Mouse (Mus musculus) lung, adult 2 months (tissue): Measurements from ENCODE around the gene Stoml2. TPM values are rescaled to one million over a fixed set of nuclear protein-coding genes. Genes with fewer than 3 reads are reported as not detected.
"Not testable (repeated sequence)": the region's sequence is repeated elsewhere in the genome, so short reads cannot be mapped to it uniquely, and the experiment has no call there.

Experiments
- DNase-seq: peaks from one replicate; pipeline ENCODE4 v3.0.0; 2022
- H3K4me1 ChIP-seq: fragments of 200-500 bp; 2 replicates; pipeline ENCODE4 v1.6.1; 2011; ENCODE audit warnings: low read length; ENCODE audit not compliant: control insufficient read depth, insufficient read depth
- H3K4me3 ChIP-seq: fragments of 200-500 bp; replicated peaks from 2 replicates; pipeline ENCODE3; 2011; ENCODE audit warnings: low read depth, mild to moderate bottlenecking, control low read depth, low read length; ENCODE audit errors: extremely low read depth
- CTCF ChIP-seq: fragments of 200-500 bp; IDR thresholded peaks from 2 replicates; pipeline ENCODE4 v1.5.1; 2011; ENCODE audit warnings: mild to moderate bottlenecking, low read length, control low read depth; ENCODE audit not compliant: insufficient read depth
- POLR2A ChIP-seq: fragments of 200-500 bp; IDR thresholded peaks from 2 replicates; pipeline ENCODE4 v1.6.1; 2011; ENCODE audit warnings: low read depth, mild to moderate bottlenecking, control low read depth, low read length, borderline replicate concordance; ENCODE audit errors: extremely low read depth
- WGBS: fragments of 180-500 bp; shearing (Covaris S2); methylation state at CpG from one replicate; pipeline ENCODE4 v1.1.7; 2018; 5-methylcytosine and 5-hydroxymethylcytosine counted together
- polyA plus RNA-seq: library from polyadenylated mRNA; depleted of rRNA; stranded (reverse); fragments of >200 nt; gene quantifications from 2 replicates; pipeline ENCODE4 v1.2.3, GENCODE M21; 2012; rRNA removed

The Stoml2 gene
- polyA plus RNA-seq, 1 experiment = 56.6 TPM

DNA sequence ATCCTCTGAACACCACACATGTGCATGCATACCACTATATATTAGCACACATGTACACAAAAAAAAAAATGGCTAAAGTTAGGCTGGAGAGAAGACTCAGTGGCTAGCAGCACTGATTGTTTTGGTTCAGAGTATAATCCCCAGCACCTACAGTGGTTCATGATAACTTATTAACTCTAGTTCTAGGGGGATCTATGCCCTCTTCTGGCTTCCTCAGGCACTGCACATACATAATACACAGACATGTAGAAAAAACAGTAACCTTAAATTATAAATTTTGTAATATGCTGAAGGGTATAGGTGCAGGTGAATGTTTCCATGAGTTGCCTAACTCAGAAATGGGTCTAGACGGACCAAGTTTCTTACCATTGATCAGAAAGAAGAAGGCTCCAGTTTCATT lies 43.2 kb downstream of the Stoml2 start:
- Histone ChIP-seq H3K4me3 (no peak overlapping the region), H3K4me1 (no peaks in the 10 kb centered on the region)
- TF ChIP-seq POLR2A (no peak), CTCF (no peak)
- 91% methylated on average over 1 of the region's 1 CpGs for WGBS
- no peak for DNase-seq

- not testable (repeated sequence) for H3K4me1 ChIP-seq, DNase-seq, H3K4me3 ChIP-seq
- 89% methylated on average over 8 of the region's 8 CpGs for WGBS
Observed at GRCm38 (mm10) chr4:42980467-42980866, 51.0 kb downstream of the Stoml2 start.

DNA sequence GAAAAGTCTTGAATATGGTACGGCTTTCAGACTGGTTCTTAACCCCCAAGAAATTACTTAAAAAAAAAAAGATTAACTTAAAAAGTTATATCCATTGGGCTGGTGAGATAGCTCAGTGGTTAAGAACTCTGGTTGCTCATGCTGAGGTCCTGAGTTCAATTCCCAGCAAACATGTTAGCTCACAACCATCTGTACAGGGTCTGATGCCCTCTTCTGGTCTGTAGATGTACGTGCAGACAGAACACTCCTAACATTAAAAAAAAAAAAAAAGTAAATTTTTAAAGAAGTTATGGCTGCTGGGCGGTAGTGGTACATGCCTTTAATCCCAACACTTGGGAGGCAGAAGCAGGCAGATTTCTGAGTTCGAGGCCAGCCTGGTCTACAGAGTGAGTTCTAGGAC lies 53.4 kb downstream of the Stoml2 start:
- DNase-seq = no peak
- H3K4me3 ChIP-seq = no peak overlapping the region
- no peaks in the 10 kb centered on the region for H3K4me1 ChIP-seq
- no peak for TF ChIP-seq POLR2A
- TF ChIP-seq CTCF = no peak
- 90% methylated on average over 4 of the region's 4 CpGs for WGBS

Other genes with a start within 250 kb of the Stoml2 start
- not detected in 2 replicates for gene Fam205a1, start 177.8 kb downstream of the Stoml2 start, polyA plus RNA-seq
- not detected in 2 replicates for gene Gm12394, start 174.9 kb downstream of the Stoml2 start, polyA plus RNA-seq
- gene Fam205c, start 157.5 kb downstream of the Stoml2 start, polyA plus RNA-seq = not detected in 2 replicates
- 7.6 and 10.3 TPM in 2 replicates for gene Phf24, start 115.0 kb downstream of the Stoml2 start, polyA plus RNA-seq
- gene Dnajb5, start 81.9 kb downstream of the Stoml2 start, polyA plus RNA-seq = 20.0 and 22.1 TPM in 2 replicates
- gene 1700022I11Rik, start 62.1 kb downstream of the Stoml2 start, polyA plus RNA-seq = not detected in 2 replicates
- gene Vcp, start 31.2 kb downstream of the Stoml2 start, polyA plus RNA-seq = 118 and 146 TPM in 2 replicates
- 9.1 and 12.8 TPM in 2 replicates for gene Fancg, start 21.2 kb downstream of the Stoml2 start, polyA plus RNA-seq
- 15.9 and 23.3 TPM in 2 replicates for gene Pigo, start 5.9 kb downstream of the Stoml2 start, polyA plus RNA-seq
- 17.5 and 24.9 TPM in 2 replicates for gene Fam214b, start 14.5 kb upstream of the Stoml2 start, polyA plus RNA-seq
- gene Unc13b, start 27.2 kb upstream of the Stoml2 start, polyA plus RNA-seq = 16.3 and 20.0 TPM in 2 replicates
- gene Atp8b5, start 235.4 kb upstream of the Stoml2 start, polyA plus RNA-seq = 0.08 and 0.25 TPM in 2 replicates